Mouse (Mus musculus) stomach, embryonic 15.5 days (tissue): ENCODE data around the gene Dolpp1. TPM values are rescaled to one million over a fixed set of nuclear protein-coding genes. Genes with fewer than 3 reads are reported as not detected.

ENCODE experiments used
- ATAC-seq: fragments of 200-750 bp; cut with Nextera tagmentation; 2 replicates; pipeline ENCODE4 v1.8.0; 2017; ENCODE audit warnings: low read depth, moderate number of reproducible peaks, moderate TSS enrichment; ENCODE audit not compliant: insufficient read depth, low FRiP score
- H3K27ac ChIP-seq: fragments of 300-500 bp; sonication (generic); 2 replicates; pipeline ENCODE4 v1.5.1; 2015; ENCODE audit warnings: mild to moderate bottlenecking, inconsistent platforms
- H3K27me3 ChIP-seq: fragments of 300-500 bp; sonication (generic); replicated peaks from 2 replicates; pipeline ENCODE4 v1.6.1; 2015; ENCODE audit warnings: inconsistent platforms
- H3K36me3 ChIP-seq: fragments of 300-500 bp; sonication (generic); 2 replicates; pipeline ENCODE4 v1.6.1; 2015; ENCODE audit warnings: inconsistent platforms
- H3K4me1 ChIP-seq: fragments of 300-500 bp; sonication (generic); 2 replicates; pipeline ENCODE4 v1.6.1; 2015; ENCODE audit warnings: inconsistent platforms
- H3K4me2 ChIP-seq: fragments of 300-500 bp; sonication (generic); 2 replicates; pipeline ENCODE4 v1.6.1; 2015; ENCODE audit warnings: mild to moderate bottlenecking, inconsistent platforms
- H3K4me3 ChIP-seq: fragments of 300-500 bp; sonication (generic); replicated peaks from 2 replicates; pipeline ENCODE4 v1.5.1; 2015; ENCODE audit warnings: inconsistent platforms
- H3K9ac ChIP-seq: fragments of 300-500 bp; sonication (generic); 2 replicates; pipeline ENCODE4 v1.6.1; 2015; ENCODE audit warnings: inconsistent platforms
- H3K9me3 ChIP-seq: fragments of 300-500 bp; sonication (generic); 2 replicates; pipeline ENCODE4 v1.6.1; 2016; ENCODE audit warnings: inconsistent platforms
- whole genome bisulfite sequencing: fragments of 180-500 bp; shearing (Covaris S2); methylation state at CpG from one replicate; pipeline ENCODE4 v1.1.7; 2015; 5-methylcytosine and 5-hydroxymethylcytosine counted together
- polyA plus RNA-seq: library from polyadenylated mRNA; unstranded; fragments of >200 nt; fragmentation: Nextera tagmentation; extraction: Ambion mirVana; gene quantifications from 2 replicates; pipeline ENCODE4 v1.2.1, GENCODE M21; 2015

Dolpp1 gene
- polyA plus RNA-seq, 1 experiment from 2014 or later = 45.5 TPM

- peak; percentile 48 for ATAC-seq
- no peak overlapping the region for H3K4me2 ChIP-seq
- peak overlapping the region; percentile 37; the same call in 1 of the 2 replicates for H3K27ac ChIP-seq
- 58% methylated on average over 20 of the region's 20 CpGs for WGBS
- H3K27me3 ChIP-seq = no peaks in the 10 kb centered on the region
- H3K9ac ChIP-seq = no peak overlapping the region
- no peaks in the 10 kb centered on the region for H3K9me3 ChIP-seq
- H3K36me3 ChIP-seq = peaks cover 31% of the 10 kb centered on the region
- H3K4me3 ChIP-seq = no peak overlapping the region
- H3K4me1 ChIP-seq = 0 out of 2 replicates have a peak, but pooled peaks cover 4% of the 10 kb centered on the region
These were observed 7.4 kb downstream of the Dolpp1 start for GRCm38 (mm10) chr2:30399191-30400171.

- ATAC-seq = no peak
- 93% methylated on average over 1 of the region's 1 CpGs for WGBS
- Histone ChIP-seq H3K9ac (no peak overlapping the region), H3K4me3 (no peak overlapping the region), H3K4me2 (no peak overlapping the region), H3K9me3 (no peaks in the 10 kb centered on the region), H3K36me3 (peaks cover 22% of the 10 kb centered on the region), H3K27me3 (no peaks in the 10 kb centered on the region), H3K27ac (no peak overlapping the region), H3K4me1 (0 out of 2 replicates have a peak, but pooled peaks cover 4% of the 10 kb centered on the region)
These were observed 9.5 kb downstream of the Dolpp1 start for GRCm38 (mm10) chr2:30401581-30401980.

GRCm38 (mm10) chr2:30402351-30402826 lies 10.3 kb downstream of the Dolpp1 start:
- 0 out of 2 replicates have a peak, but pooled peaks cover 4% of the 10 kb centered on the region for H3K4me1 ChIP-seq
- no peaks in the 10 kb centered on the region for H3K9me3 ChIP-seq
- H3K4me3 ChIP-seq = no peak overlapping the region
- H3K9ac ChIP-seq = no peak overlapping the region
- no peaks in the 10 kb centered on the region for H3K27me3 ChIP-seq
- 90% methylated on average over 9 of the region's 9 CpGs for WGBS
- no peak for ATAC-seq
- no peak overlapping the region for H3K4me2 ChIP-seq
- no peak overlapping the region for H3K27ac ChIP-seq
- H3K36me3 ChIP-seq = peaks cover 16% of the 10 kb centered on the region

GRCm38 (mm10) chr2:30402843-30403242 lies 10.8 kb downstream of the Dolpp1 start:
- 68% methylated on average over 2 of the region's 2 CpGs for WGBS
- no peak for ATAC-seq
- Histone ChIP-seq H3K4me1 (0 out of 2 replicates have a peak, but pooled peaks cover 4% of the 10 kb centered on the region), H3K36me3 (peaks cover 14% of the 10 kb centered on the region), H3K9ac (no peak overlapping the region), H3K4me2 (no peak overlapping the region), H3K27me3 (no peaks in the 10 kb centered on the region), H3K4me3 (no peak overlapping the region), H3K27ac (no peak overlapping the region), H3K9me3 (no peaks in the 10 kb centered on the region)

- no peak overlapping the region for H3K4me3 ChIP-seq
- no peak overlapping the region for H3K4me2 ChIP-seq
- H3K27me3 ChIP-seq = no peaks in the 10 kb centered on the region
- H3K36me3 ChIP-seq = peaks cover 17% of the 10 kb centered on the region; the same call in 1 of the 2 replicates
- no peaks in the 10 kb centered on the region for H3K9me3 ChIP-seq
- H3K4me1 ChIP-seq = 0 out of 2 replicates have a peak, but pooled peaks cover under 1% of the 10 kb centered on the region
- 74% methylated on average over 1 of the region's 1 CpGs for WGBS
- no peak for ATAC-seq
- no peak overlapping the region for H3K27ac ChIP-seq
- no peak overlapping the region for H3K9ac ChIP-seq
These were observed 11.8 kb downstream of the Dolpp1 start for GRCm38 (mm10) chr2:30403870-30404269.

- Histone ChIP-seq H3K4me1 (no peaks in the 10 kb centered on the region), H3K9ac (no peak overlapping the region), H3K4me2 (no peak overlapping the region), H3K9me3 (no peaks in the 10 kb centered on the region), H3K36me3 (peaks cover 14% of the 10 kb centered on the region; the same call in 1 of the 2 replicates), H3K27ac (no peak overlapping the region), H3K27me3 (no peaks in the 10 kb centered on the region), H3K4me3 (no peak overlapping the region)
- WGBS = 83% methylated on average over 2 of the region's 2 CpGs
- ATAC-seq = no peak
These were observed 15.2 kb downstream of the Dolpp1 start for GRCm38 (mm10) chr2:30407221-30407620.

GRCm38 (mm10) chr2:30407778-30408177 lies 15.7 kb downstream of the Dolpp1 start:
- ATAC-seq = no peak
- Histone ChIP-seq H3K27ac (no peak overlapping the region), H3K36me3 (peaks cover 12% of the 10 kb centered on the region; the same call in 1 of the 2 replicates), H3K27me3 (no peaks in the 10 kb centered on the region), H3K4me1 (no peaks in the 10 kb centered on the region), H3K9me3 (no peaks in the 10 kb centered on the region), H3K4me2 (no peak overlapping the region), H3K9ac (no peak overlapping the region), H3K4me3 (no peak overlapping the region)
- WGBS = 90% methylated on average over 10 of the region's 10 CpGs

- Histone ChIP-seq H3K4me1 (no peaks in the 10 kb centered on the region), H3K36me3 (peaks cover 11% of the 10 kb centered on the region; the same call in 1 of the 2 replicates), H3K9ac (no peak overlapping the region), H3K4me2 (no peak overlapping the region), H3K27me3 (no peaks in the 10 kb centered on the region), H3K27ac (no peak overlapping the region), H3K4me3 (no peak overlapping the region), H3K9me3 (no peaks in the 10 kb centered on the region)
- ATAC-seq = no peak
- 81% methylated on average over 8 of the region's 8 CpGs for WGBS
These were observed 16.5 kb downstream of the Dolpp1 start for GRCm38 (mm10) chr2:30408452-30409100.

- Histone ChIP-seq H3K4me3 (no peak overlapping the region), H3K9ac (no peak overlapping the region), H3K4me1 (peaks cover 2% of the 10 kb centered on the region), H3K9me3 (no peaks in the 10 kb centered on the region), H3K36me3 (peaks cover 11% of the 10 kb centered on the region; the same call in 1 of the 2 replicates), H3K27me3 (no peaks in the 10 kb centered on the region), H3K4me2 (no peak overlapping the region), H3K27ac (no peak overlapping the region)
- ATAC-seq = no peak
- 76% methylated on average over 5 of the region's 5 CpGs for WGBS
These were observed 17.6 kb downstream of the Dolpp1 start for GRCm38 (mm10) chr2:30409454-30410176.

- WGBS = 79% methylated on average over 16 of the region's 16 CpGs
- H3K27ac ChIP-seq = no peak overlapping the region
- ATAC-seq = no peak
- no peak overlapping the region for H3K9ac ChIP-seq
- no peak overlapping the region for H3K4me3 ChIP-seq
- 0 out of 2 replicates have a peak overlapping the region, but pooled peaks have one; percentile 89 for H3K4me2 ChIP-seq
- peaks cover 11% of the 10 kb centered on the region for H3K4me1 ChIP-seq
- H3K36me3 ChIP-seq = peaks cover 6% of the 10 kb centered on the region; the same call in 1 of the 2 replicates
- no peaks in the 10 kb centered on the region for H3K27me3 ChIP-seq
- no peaks in the 10 kb centered on the region for H3K9me3 ChIP-seq
These were observed 21.3 kb downstream of the Dolpp1 start for GRCm38 (mm10) chr2:30413038-30413973.
